Mouse (Mus musculus): ENCODE data around the gene Clec16a.

Clec16a gene

DNA sequence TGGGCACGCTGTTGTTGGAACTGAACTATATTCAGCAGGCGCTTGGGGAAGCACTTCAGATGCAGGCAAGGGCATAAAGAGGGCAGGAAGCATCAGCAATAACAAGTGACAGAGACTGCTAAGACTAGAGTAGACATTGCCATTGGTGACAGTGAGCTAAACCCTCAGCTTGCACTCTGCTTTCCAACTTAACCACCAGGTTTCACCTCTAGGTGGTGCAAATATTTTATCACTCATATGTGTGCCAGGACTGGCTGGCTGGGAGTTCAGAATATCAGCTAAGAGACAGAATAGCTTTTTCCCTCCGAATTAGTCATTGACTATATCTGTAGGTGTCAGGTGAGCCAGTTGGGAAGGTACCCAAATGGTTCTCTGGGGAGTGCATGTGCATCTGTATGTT is 41.4 kb downstream of the Clec16a start:
- no peak for DNase-seq

GRCm38 (mm10) chr16:10599888-10600740 is 55.0 kb downstream of the Clec16a start:
- DNase-seq = no peak

DNA sequence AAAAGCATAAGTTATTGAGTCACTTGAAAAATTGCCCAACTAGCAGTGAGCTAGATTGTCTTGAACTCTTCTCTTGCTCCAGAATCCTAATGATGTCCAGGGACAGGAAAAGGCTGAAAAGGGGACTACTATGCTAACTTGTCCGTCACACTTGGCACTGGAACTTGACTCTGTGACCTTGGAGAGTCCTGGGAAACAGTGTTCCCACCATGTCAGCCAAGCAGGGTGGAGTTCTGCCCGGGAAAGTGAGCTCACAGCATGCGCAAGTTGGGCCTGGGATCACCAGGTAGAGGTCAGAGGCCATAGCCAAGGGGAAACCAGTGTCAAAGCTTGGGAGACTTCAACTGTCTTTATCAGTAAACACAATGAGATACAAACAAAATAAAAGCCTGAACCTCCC is 62.7 kb downstream of the Clec16a start:
- DNase-seq = no peak

DNA sequence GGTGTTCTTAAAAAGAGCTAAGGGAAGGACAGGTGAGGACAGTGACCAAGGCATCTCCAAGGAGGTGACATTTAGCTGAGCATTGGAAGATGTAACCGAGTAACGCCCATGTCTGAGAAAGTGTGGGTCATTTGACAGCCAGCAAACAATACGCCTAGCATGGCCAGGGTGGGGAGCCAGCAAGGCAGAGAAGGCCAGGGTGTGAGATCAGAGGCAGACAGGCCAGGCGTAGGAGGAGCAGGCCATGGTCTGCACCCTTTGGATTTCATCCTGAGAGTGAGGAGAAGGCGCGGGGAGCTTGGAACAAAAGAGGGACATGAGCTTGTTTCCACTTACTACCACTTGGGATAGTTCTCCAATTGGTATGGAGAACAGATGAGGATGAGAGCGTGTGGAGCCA is 64.8 kb downstream of the Clec16a start:
- DNase-seq = no peak

DNA sequence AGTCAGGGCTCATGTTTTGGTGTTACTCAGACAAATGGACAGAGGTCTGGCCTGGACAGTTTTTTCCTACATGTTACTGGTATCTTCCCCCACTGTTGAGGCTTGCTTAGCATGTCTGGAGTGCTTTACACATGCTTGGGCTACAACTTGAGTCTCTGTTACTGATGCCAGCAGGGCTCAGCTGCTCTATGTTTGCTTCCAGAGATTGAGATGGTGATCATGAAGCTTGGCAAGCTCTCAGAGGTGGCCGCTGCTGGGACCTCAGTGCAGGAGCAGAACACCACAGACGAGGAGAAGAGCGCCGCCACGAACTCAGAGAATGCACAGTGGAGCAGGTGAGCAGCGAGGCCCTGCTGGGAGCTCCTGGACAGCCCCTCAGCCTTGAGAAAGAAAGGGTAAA is 65.7 kb downstream of the Clec16a start:
- no peak for DNase-seq

GRCm38 (mm10) chr16:10611306-10611705 is 66.2 kb downstream of the Clec16a start:
- no peak for DNase-seq

GRCm38 (mm10) chr16:10613996-10614395 is 68.9 kb downstream of the Clec16a start:
- DNase-seq = no peak

GRCm38 (mm10) chr16:10620961-10621614 is 75.9 kb downstream of the Clec16a start:
- DNase-seq = no peak

GRCm38 (mm10) chr16:10621710-10622109 is 76.6 kb downstream of the Clec16a start:
- no peak for DNase-seq

GRCm38 (mm10) chr16:10626116-10626515 is 81.0 kb downstream of the Clec16a start:
- DNase-seq = no peak

- no peak for DNase-seq
Observed at GRCm38 (mm10) chr16:10627136-10627668, 82.1 kb downstream of the Clec16a start.

- DNase-seq = no peak
Observed at GRCm38 (mm10) chr16:10628030-10628555, 83.0 kb downstream of the Clec16a start.

GRCm38 (mm10) chr16:10628960-10629359 is 83.8 kb downstream of the Clec16a start:
- DNase-seq = peak; percentile 22 to 62

GRCm38 (mm10) chr16:10629361-10629760 is 84.2 kb downstream of the Clec16a start:
- DNase-seq = no peak

DNA sequence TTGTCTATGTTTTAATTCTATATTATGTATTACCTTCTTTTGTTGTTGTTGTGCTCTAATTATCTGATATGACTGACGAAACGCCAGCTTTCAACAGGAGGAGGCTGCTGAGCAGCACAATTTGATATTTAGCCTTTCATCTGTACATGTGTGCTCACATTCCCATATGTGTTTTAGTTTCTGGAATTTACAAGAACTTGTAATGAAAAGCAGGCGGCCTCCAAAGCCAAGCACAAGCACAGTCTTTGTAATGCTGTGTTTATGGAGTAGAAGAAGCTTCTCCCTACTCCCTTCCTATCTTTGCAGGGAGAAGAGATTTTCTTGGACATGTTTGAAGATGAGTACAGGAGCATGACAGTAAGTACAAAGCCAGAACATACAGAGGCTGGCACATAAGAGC is 89.8 kb downstream of the Clec16a start:
- DNase-seq = no peak

- DNase-seq = no peak
Observed at GRCm38 (mm10) chr16:10637898-10638297, 92.8 kb downstream of the Clec16a start.

GRCm38 (mm10) chr16:10639111-10639889 is 94.2 kb downstream of the Clec16a start:
- DNase-seq = no peak

GRCm38 (mm10) chr16:10640041-10640440 is 94.9 kb downstream of the Clec16a start:
- DNase-seq = peak; percentile 74 to 77

GRCm38 (mm10) chr16:10641146-10641545 is 96.0 kb downstream of the Clec16a start:
- DNase-seq = no peak

- DNase-seq = no peak
Observed at GRCm38 (mm10) chr16:10642857-10643633, 97.9 kb downstream of the Clec16a start.

DNA sequence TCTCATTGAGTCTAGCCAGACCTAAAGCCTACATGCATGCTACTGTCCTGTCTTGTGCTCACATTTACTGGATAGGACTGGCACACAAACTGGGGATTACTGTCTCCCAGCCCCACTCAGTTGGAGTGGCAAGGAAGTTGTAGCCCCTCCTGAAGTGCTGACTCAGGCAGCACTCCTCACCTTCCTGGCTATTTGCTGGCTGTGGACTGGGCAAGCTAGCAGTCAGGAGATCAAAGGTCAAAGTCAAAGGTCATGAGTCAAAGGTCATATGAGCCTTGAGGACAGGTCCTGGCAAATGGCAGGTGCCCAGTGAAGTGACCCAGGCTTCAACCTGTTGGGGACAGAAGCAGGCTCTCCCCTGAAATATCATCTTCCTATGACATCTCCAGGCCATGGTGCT is 99.1 kb downstream of the Clec16a start:
- DNase-seq = no peak

DNA sequence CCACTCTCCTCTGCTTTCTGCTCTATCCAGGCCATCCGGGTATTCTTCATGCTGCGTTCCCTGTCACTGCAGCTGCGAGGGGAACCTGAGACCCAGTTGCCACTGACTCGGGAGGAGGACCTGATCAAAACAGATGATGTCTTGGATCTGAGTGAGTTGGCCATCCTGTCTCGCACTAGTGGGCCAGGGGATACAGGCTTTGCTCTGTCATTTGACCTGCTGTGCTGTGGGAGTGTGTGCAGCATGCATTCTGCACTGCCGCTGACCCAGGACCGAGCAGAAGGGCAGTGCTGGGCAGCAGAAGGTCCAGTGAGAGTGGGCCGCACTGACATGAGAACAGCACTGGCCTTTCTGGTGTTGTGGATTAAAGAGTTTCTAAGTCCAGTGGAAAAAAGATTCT is 99.6 kb downstream of the Clec16a start:
- DNase-seq = no peak
